Mouse (Mus musculus) kidney, adult 2 months (tissue): ENCODE measurements around the gene Sox6.

Experiments
- CTCF ChIP-seq: fragments of 200-500 bp; conservative IDR thresholded peaks from 2 replicates; pipeline ENCODE4 v1.5.1; 2011; ENCODE audit warnings: low read depth, mild to moderate bottlenecking, control low read depth, low read length, moderate library complexity, mixed read lengths; ENCODE audit not compliant: insufficient read depth, insufficient read length
- POLR2A ChIP-seq: fragments of 200-500 bp; IDR thresholded peaks from one replicate; pipeline ENCODE4 v1.6.1; 2011; ENCODE audit warnings: low read depth, low read length, control low read depth

GRCm38 (mm10) chr7:115506385-115506784 is 532.2 kb downstream of the Sox6 start:
- no peak for TF ChIP-seq POLR2A
- TF ChIP-seq CTCF, result no peak
